Mouse (Mus musculus): ENCODE measurements around the gene Ptgdr2. TPM values are rescaled to one million over a fixed set of nuclear protein-coding genes. Genes with fewer than 3 reads are reported as not detected.
A peak's percentile ranks its signal among the peaks of the same experiment; 100 is the strongest.

The Ptgdr2 gene
- polyA plus RNA-seq, 1 experiment from 2014 or later: not detected

GRCm38 (mm10) chr19:10949558-10949957 lies 12.6 kb downstream of the Ptgdr2 start:
- Histone ChIP-seq H3K36me3 (peaks cover 21% of the 10 kb centered on the region), H3K27ac (peak overlapping the region; percentile 56; the same call in 1 of the 2 replicates), H3K9me3 (replicated peaks) (no peaks in the 10 kb centered on the region), H3K4me3 (replicated peaks) (peak overlapping the region; percentile 88), H3K4me2 (peak overlapping the region; percentile 91), H3K9ac (peak overlapping the region; percentile 57), H3K27me3 (peaks cover 13% of the 10 kb centered on the region; the same call in 1 of the 2 replicates), H3K4me1 (replicated peaks) (peaks cover 39% of the 10 kb centered on the region)
- ATAC-seq (ENCODE audit: low read depth) (peak; percentile 16), DNase-seq (no peak)
- WGBS (ENCODE audit: insufficient replicate concordance): 25% methylated on average over 9 of the region's 9 CpGs

GRCm38 (mm10) chr19:10952021-10952939 lies 15.3 kb downstream of the Ptgdr2 start:
- ATAC-seq (ENCODE audit: low read depth) (no peak), DNase-seq (no peak)
- 55% methylated on average over 11 of the region's 11 CpGs for WGBS (ENCODE audit: insufficient replicate concordance)
- Histone ChIP-seq H3K4me2 (no peak overlapping the region), H3K9me3 (replicated peaks) (no peaks in the 10 kb centered on the region), H3K36me3 (no peaks in the 10 kb centered on the region), H3K27ac (no peak overlapping the region), H3K27me3 (peaks cover 22% of the 10 kb centered on the region; the same call in 1 of the 2 replicates), H3K9ac (no peak overlapping the region), H3K4me1 (replicated peaks) (peaks cover 19% of the 10 kb centered on the region), H3K4me3 (replicated peaks) (no peak overlapping the region)

- no peak overlapping the region for H3K4me3 ChIP-seq (replicated peaks)
- H3K9me3 ChIP-seq (replicated peaks): no peaks in the 10 kb centered on the region
- peaks cover 15% of the 10 kb centered on the region; the same call in 1 of the 2 replicates for H3K27me3 ChIP-seq
- H3K27ac ChIP-seq: no peak overlapping the region
- no peak overlapping the region for H3K4me2 ChIP-seq
- no peak overlapping the region for H3K9ac ChIP-seq
- DNase-seq (peak; percentile 31), ATAC-seq (ENCODE audit: low read depth) (peak; percentile 31; the same call in 1 of the 2 replicates)
- no peaks in the 10 kb centered on the region for H3K4me1 ChIP-seq (replicated peaks)
- no peaks in the 10 kb centered on the region for H3K36me3 ChIP-seq
- WGBS (ENCODE audit: insufficient replicate concordance): 25% methylated on average over 11 of the region's 11 CpGs
Observed at GRCm38 (mm10) chr19:10959085-10959977, 22.4 kb downstream of the Ptgdr2 start.

DNA sequence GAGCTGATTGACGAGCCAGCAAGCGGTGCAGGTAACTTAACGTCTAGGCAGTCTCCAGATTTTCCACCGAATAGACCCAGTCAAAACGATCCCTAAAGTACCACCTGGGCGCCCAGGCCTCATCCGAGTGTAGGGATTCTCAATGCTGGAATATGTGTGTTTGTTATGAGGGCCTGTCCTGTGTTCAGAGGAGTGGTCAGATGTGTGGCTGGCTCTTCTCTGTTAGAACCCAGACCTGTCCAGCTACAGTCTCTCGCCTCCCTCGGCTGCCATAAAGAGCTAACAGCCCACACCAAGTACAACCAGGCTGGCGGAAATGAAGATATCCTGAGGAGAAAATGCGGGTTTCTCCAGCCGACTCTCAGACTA lies 23.0 kb downstream of the Ptgdr2 start:
- Histone ChIP-seq H3K9ac (no peak overlapping the region), H3K9me3 (replicated peaks) (no peaks in the 10 kb centered on the region), H3K4me2 (no peak overlapping the region), H3K27me3 (peaks cover 15% of the 10 kb centered on the region; the same call in 1 of the 2 replicates), H3K4me1 (replicated peaks) (no peaks in the 10 kb centered on the region), H3K4me3 (replicated peaks) (no peak overlapping the region), H3K27ac (no peak overlapping the region), H3K36me3 (no peaks in the 10 kb centered on the region)
- ATAC-seq (ENCODE audit: low read depth): no peak
- WGBS (ENCODE audit: insufficient replicate concordance): 41% methylated on average over 12 of the region's 12 CpGs
- DNase-seq: no peak

- 65% methylated on average over 7 of the region's 7 CpGs for WGBS (ENCODE audit: insufficient replicate concordance)
- no peaks in the 10 kb centered on the region for H3K4me1 ChIP-seq (replicated peaks)
Observed at GRCm38 (mm10) chr19:10965721-10966120, 28.8 kb downstream of the Ptgdr2 start.

DNA sequence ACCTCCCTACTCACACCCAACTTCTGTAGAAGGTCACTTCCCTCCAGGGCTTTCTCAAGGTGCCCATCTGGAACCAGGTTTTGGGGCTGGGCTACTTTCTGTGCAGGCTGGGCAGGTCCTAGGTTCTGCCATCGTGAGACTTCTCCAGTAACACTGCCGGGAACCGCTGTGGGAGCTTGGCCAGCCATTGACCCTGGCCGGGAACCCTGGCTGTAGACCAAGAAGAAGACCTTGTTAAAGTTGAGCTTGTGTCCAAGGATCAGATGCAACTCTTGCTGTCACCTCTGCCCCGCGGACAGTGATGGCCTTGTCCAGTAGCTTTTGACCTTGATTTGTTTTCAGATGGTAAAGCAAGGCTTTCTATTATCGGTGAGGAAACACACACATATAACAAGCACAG lies 31.6 kb downstream of the Ptgdr2 start:
- Histone ChIP-seq H3K4me2 (no peak overlapping the region), H3K9ac (no peak overlapping the region), H3K4me1 (replicated peaks) (no peaks in the 10 kb centered on the region), H3K27me3 (no peaks in the 10 kb centered on the region), H3K27ac (no peak overlapping the region), H3K9me3 (replicated peaks) (no peaks in the 10 kb centered on the region), H3K4me3 (replicated peaks) (no peak overlapping the region), H3K36me3 (no peaks in the 10 kb centered on the region)
- ATAC-seq (ENCODE audit: low read depth) (no peak), DNase-seq (no peak)
- WGBS (ENCODE audit: insufficient replicate concordance): 75% methylated on average over 7 of the region's 7 CpGs

More at GRCm38 (mm10) chr19:10965721-10966120, 28.8 kb downstream of the Ptgdr2 start:
- Histone ChIP-seq H3K27me3 (no peaks in the 10 kb centered on the region; the same call in 1 of the 2 replicates), H3K27ac (no peak overlapping the region), H3K4me3 (replicated peaks) (no peak overlapping the region), H3K9me3 (replicated peaks) (no peaks in the 10 kb centered on the region), H3K36me3 (no peaks in the 10 kb centered on the region), H3K4me2 (no peak overlapping the region), H3K9ac (no peak overlapping the region)
- DNase-seq (no peak), ATAC-seq (ENCODE audit: low read depth) (no peak)

GRCm38 (mm10) chr19:10970457-10970856 lies 33.5 kb downstream of the Ptgdr2 start:
- H3K9me3 ChIP-seq (replicated peaks): no peaks in the 10 kb centered on the region
- H3K36me3 ChIP-seq: no peaks in the 10 kb centered on the region
- H3K4me3 ChIP-seq (replicated peaks): no peak overlapping the region
- H3K27me3 ChIP-seq: no peaks in the 10 kb centered on the region
- no peak overlapping the region for H3K27ac ChIP-seq
- no peak overlapping the region for H3K9ac ChIP-seq
- ATAC-seq (ENCODE audit: low read depth) (no peak), DNase-seq (no peak)
- no peak overlapping the region for H3K4me2 ChIP-seq
- H3K4me1 ChIP-seq (replicated peaks): no peaks in the 10 kb centered on the region
- 21% methylated on average over 3 of the region's 3 CpGs for WGBS (ENCODE audit: insufficient replicate concordance)

DNA sequence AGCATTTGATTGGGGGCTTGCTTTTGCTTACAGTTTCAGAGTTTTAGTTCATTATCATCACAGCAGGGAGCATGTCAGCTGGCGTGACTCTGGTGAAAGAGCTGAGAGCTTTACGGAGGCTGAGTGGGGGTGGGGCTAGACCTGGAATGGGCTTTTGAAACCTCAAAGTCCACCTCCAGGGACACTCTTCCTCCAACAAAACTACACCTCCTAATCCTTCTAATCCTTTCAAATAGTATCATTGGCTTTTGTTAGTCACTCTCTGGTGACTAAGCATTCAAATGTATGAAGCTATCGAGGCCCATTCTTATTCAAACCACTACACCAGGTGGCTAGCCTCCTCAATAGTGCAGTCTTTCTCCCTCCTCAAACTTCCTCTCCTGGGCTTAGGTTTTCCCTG lies 35.7 kb downstream of the Ptgdr2 start:
- Histone ChIP-seq H3K36me3 (no peaks in the 10 kb centered on the region), H3K4me3 (replicated peaks) (no peak overlapping the region), H3K27ac (no peak overlapping the region), H3K9me3 (replicated peaks) (no peaks in the 10 kb centered on the region), H3K9ac (no peak overlapping the region), H3K4me2 (no peak overlapping the region), H3K27me3 (no peaks in the 10 kb centered on the region), H3K4me1 (replicated peaks) (no peaks in the 10 kb centered on the region)
- 62% methylated on average over 3 of the region's 3 CpGs for WGBS (ENCODE audit: insufficient replicate concordance)
- DNase-seq (no peak), ATAC-seq (ENCODE audit: low read depth) (no peak)

GRCm38 (mm10) chr19:10973187-10973586 lies 36.2 kb downstream of the Ptgdr2 start:
- no peaks in the 10 kb centered on the region for H3K4me1 ChIP-seq (replicated peaks)
- 40% methylated on average over 2 of the region's 2 CpGs for WGBS (ENCODE audit: insufficient replicate concordance)
- no peak overlapping the region for H3K9ac ChIP-seq
- no peak overlapping the region for H3K27ac ChIP-seq
- no peaks in the 10 kb centered on the region for H3K36me3 ChIP-seq
- no peaks in the 10 kb centered on the region for H3K27me3 ChIP-seq
- H3K9me3 ChIP-seq (replicated peaks): no peaks in the 10 kb centered on the region
- no peak overlapping the region for H3K4me2 ChIP-seq
- no peak overlapping the region for H3K4me3 ChIP-seq (replicated peaks)
- ATAC-seq (ENCODE audit: low read depth) (no peak), DNase-seq (no peak)

DNA sequence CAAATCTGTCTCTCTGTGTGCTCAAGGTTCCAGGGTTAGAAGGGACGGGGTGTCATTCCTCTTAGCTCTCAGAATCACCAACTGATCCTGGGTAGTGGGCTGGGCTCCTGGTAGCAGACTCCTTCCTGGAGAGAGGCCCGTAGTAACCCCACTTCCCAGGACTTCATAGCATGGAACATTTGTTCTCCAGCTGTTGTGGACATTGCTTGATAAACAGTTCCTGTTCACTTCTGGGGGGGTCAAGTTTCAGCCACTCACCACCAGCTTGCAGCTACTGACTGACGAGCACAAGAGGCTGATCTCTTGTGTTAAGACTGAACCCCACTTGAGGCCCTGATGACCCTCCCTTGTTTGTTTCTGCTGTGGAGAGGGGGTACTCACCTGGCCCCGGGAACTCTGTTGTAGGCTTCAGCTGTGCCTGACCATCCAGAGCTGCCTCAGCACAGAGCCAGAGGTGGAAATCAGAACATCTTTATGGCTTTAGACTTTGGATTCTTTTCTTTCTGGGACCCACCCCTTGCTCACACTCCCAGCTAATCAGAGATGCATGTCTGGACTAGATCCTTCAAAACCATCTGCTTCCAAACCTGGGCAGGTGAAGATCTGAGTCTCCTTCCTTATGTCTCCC lies 37.4 kb downstream of the Ptgdr2 start, which contains the start of gene Ms4a10:
TSS of gene Ms4a10 (minus strand) at position 433 of the 628 bp plus-strand sequence.
- WGBS (ENCODE audit: insufficient replicate concordance): 34% methylated on average over 4 of the region's 4 CpGs
- H3K4me1 ChIP-seq (replicated peaks): peaks cover under 1% of the 10 kb centered on the region; the same call in 1 of the 2 replicates
- DNase-seq (no peak), ATAC-seq (ENCODE audit: low read depth) (no peak)
- H3K27ac ChIP-seq: no peak within 1 kb of the TSS
- H3K4me2 ChIP-seq: no peak within 1 kb of the TSS
- H3K36me3 ChIP-seq: no peaks in the 10 kb centered on the region
- H3K9ac ChIP-seq: no peak within 1 kb of the TSS
- H3K9me3 ChIP-seq (replicated peaks): no peaks in the 10 kb centered on the region
- no peaks in the 10 kb centered on the region for H3K27me3 ChIP-seq
- no peak within 1 kb of the TSS for H3K4me3 ChIP-seq (replicated peaks)

DNA sequence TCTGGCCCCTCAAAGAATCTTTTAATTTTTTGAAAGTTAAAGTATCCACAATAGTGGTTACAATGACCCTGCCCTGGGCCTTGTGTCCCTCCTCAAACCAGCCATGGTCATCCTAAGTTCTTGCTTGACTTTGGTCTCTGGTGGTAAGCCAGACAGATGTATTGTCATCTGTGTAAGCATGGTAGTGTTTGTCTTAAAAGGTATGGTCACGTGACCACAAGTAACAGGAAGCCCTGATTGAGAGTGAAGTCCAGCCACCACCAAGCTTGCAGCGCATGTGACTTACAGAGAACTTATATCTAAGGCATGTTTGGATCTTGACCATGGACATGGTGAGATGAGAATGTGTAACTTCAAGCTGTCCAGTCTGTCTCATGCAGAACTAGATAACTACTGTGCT lies 38.2 kb downstream of the Ptgdr2 start:
- no peaks in the 10 kb centered on the region for H3K27me3 ChIP-seq
- DNase-seq: no peak
- peaks cover 4% of the 10 kb centered on the region; the same call in 1 of the 2 replicates for H3K4me1 ChIP-seq (replicated peaks)
- no peak overlapping the region for H3K4me3 ChIP-seq (replicated peaks)
- 54% methylated on average over 2 of the region's 2 CpGs for WGBS (ENCODE audit: insufficient replicate concordance)
- no peak overlapping the region for H3K4me2 ChIP-seq
- no peak overlapping the region for H3K27ac ChIP-seq
- H3K36me3 ChIP-seq: no peaks in the 10 kb centered on the region
- H3K9me3 ChIP-seq (replicated peaks): no peaks in the 10 kb centered on the region
- H3K9ac ChIP-seq: no peak overlapping the region
- no peak for ATAC-seq (ENCODE audit: low read depth)

All from liver, embryonic 13.5 days (tissue).